Mouse (Mus musculus) stomach, embryonic 15.5 days (tissue): ENCODE results near the gene Dydc1. TPM values are rescaled to one million over a fixed set of nuclear protein-coding genes. Genes with fewer than 3 reads are reported as not detected.
"Not testable (repeated sequence)": the region's sequence is repeated elsewhere in the genome, so short reads cannot be mapped to it uniquely, and the experiment has no call there.

Experiments
- ATAC-seq: fragments of 200-750 bp; cut with Nextera tagmentation; 2 replicates; pipeline ENCODE4 v1.8.0; 2017; ENCODE audit warnings: low read depth, moderate number of reproducible peaks, moderate TSS enrichment; ENCODE audit not compliant: insufficient read depth, low FRiP score
- H3K27ac ChIP-seq: fragments of 300-500 bp; sonication (generic); 2 replicates; pipeline ENCODE4 v1.5.1; 2015; ENCODE audit warnings: mild to moderate bottlenecking, inconsistent platforms
- H3K27me3 ChIP-seq: fragments of 300-500 bp; sonication (generic); replicated peaks from 2 replicates; pipeline ENCODE4 v1.6.1; 2015; ENCODE audit warnings: inconsistent platforms
- H3K36me3 ChIP-seq: fragments of 300-500 bp; sonication (generic); 2 replicates; pipeline ENCODE4 v1.6.1; 2015; ENCODE audit warnings: inconsistent platforms
- H3K4me1 ChIP-seq: fragments of 300-500 bp; sonication (generic); 2 replicates; pipeline ENCODE4 v1.6.1; 2015; ENCODE audit warnings: inconsistent platforms
- H3K4me2 ChIP-seq: fragments of 300-500 bp; sonication (generic); 2 replicates; pipeline ENCODE4 v1.6.1; 2015; ENCODE audit warnings: mild to moderate bottlenecking, inconsistent platforms
- H3K4me3 ChIP-seq: fragments of 300-500 bp; sonication (generic); replicated peaks from 2 replicates; pipeline ENCODE4 v1.5.1; 2015; ENCODE audit warnings: inconsistent platforms
- H3K9ac ChIP-seq: fragments of 300-500 bp; sonication (generic); 2 replicates; pipeline ENCODE4 v1.6.1; 2015; ENCODE audit warnings: inconsistent platforms
- H3K9me3 ChIP-seq: fragments of 300-500 bp; sonication (generic); 2 replicates; pipeline ENCODE4 v1.6.1; 2016; ENCODE audit warnings: inconsistent platforms
- WGBS: fragments of 180-500 bp; shearing (Covaris S2); methylation state at CpG from one replicate; pipeline ENCODE4 v1.1.7; 2015; 5-methylcytosine and 5-hydroxymethylcytosine counted together
- polyA plus RNA-seq: library from polyadenylated mRNA; unstranded; fragments of >200 nt; fragmentation: Nextera tagmentation; extraction: Ambion mirVana; gene quantifications from 2 replicates; pipeline ENCODE4 v1.2.1, GENCODE M21; 2015

Gene Dydc1
- not detected in 2 replicates for polyA plus RNA-seq

- H3K9ac ChIP-seq, result no peak within 1 kb of the TSS
- peak within 1 kb of the TSS; percentile 37 for H3K4me3 ChIP-seq
- ATAC-seq, result peak; percentile 56
- H3K9me3 ChIP-seq, result no peaks in the 10 kb centered on the region
- H3K4me1 ChIP-seq, result no peaks in the 10 kb centered on the region
- H3K36me3 ChIP-seq, result no peaks in the 10 kb centered on the region
- 10% methylated on average over 23 of the region's 23 CpGs for WGBS
- H3K4me2 ChIP-seq, result peak within 1 kb of the TSS; percentile 65
- no peak within 1 kb of the TSS for H3K27ac ChIP-seq
- no peaks in the 10 kb centered on the region for H3K27me3 ChIP-seq
Measured at GRCm38 (mm10) chr14:41072229-41072943, at the start of gene Dydc1. Gene Dydc1 (plus strand): TSS chr14:41072911.

GRCm38 (mm10) chr14:41025087-41025486, 47.6 kb upstream of the Dydc1 start:
- Histone ChIP-seq H3K4me1 (no peaks in the 10 kb centered on the region), H3K27ac (no peak overlapping the region), H3K4me2 (no peak overlapping the region), H3K9me3 (no peaks in the 10 kb centered on the region), H3K9ac (no peak overlapping the region), H3K36me3 (no peaks in the 10 kb centered on the region), H3K4me3 (no peak overlapping the region), H3K27me3 (no peaks in the 10 kb centered on the region)
- no peak for ATAC-seq
- WGBS, result 84% methylated on average over 2 of the region's 2 CpGs

DNA sequence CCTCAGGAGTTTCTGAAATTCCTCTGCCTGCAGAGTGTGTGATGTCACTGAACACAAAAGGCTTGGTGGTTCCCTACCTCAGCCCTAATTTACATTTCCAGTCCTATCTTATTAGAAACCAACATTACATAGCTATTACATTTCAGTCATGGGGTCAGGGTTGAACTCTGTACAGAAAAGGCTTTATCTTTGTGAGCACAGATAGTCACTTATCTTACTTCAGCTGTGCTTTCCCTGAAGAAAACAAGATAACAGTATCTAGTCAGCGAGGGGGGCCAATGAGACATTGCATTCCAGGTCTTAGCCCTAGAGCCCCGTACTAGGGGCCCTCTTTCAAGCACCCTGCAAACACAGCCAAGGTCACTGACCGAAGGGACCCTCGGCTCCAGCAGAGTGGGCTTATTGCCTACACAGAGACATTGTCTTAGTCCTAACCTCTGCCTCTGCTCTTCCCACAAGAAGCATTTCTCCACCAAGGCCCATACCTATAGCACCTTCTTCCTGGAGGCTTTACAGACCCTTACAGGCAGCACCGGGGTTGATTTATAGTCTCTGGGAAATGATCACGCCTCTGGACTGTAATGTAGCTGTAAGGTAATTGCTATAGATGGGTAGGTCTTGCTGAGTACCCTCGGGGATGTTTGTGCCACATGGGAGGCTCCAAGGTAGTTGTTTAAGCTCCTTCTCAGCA, 47.0 kb upstream of the Dydc1 start:
- no peaks in the 10 kb centered on the region for H3K36me3 ChIP-seq
- no peak overlapping the region for H3K4me2 ChIP-seq
- WGBS, result 48% methylated on average over 7 of the region's 7 CpGs
- no peak overlapping the region for H3K4me3 ChIP-seq
- H3K9ac ChIP-seq, result no peak overlapping the region
- peak; percentile 80 for ATAC-seq
- H3K4me1 ChIP-seq, result no peaks in the 10 kb centered on the region
- H3K9me3 ChIP-seq, result no peaks in the 10 kb centered on the region
- H3K27me3 ChIP-seq, result no peaks in the 10 kb centered on the region
- H3K27ac ChIP-seq, result no peak overlapping the region

GRCm38 (mm10) chr14:41029303-41029702, 43.4 kb upstream of the Dydc1 start:
- no peak overlapping the region for H3K4me3 ChIP-seq
- no peak overlapping the region for H3K27ac ChIP-seq
- H3K27me3 ChIP-seq, result no peaks in the 10 kb centered on the region
- no peaks in the 10 kb centered on the region for H3K9me3 ChIP-seq
- WGBS, result 69% methylated on average over 4 of the region's 4 CpGs
- no peak for ATAC-seq
- no peaks in the 10 kb centered on the region for H3K4me1 ChIP-seq
- no peaks in the 10 kb centered on the region for H3K36me3 ChIP-seq
- no peak overlapping the region for H3K9ac ChIP-seq
- H3K4me2 ChIP-seq, result no peak overlapping the region

DNA sequence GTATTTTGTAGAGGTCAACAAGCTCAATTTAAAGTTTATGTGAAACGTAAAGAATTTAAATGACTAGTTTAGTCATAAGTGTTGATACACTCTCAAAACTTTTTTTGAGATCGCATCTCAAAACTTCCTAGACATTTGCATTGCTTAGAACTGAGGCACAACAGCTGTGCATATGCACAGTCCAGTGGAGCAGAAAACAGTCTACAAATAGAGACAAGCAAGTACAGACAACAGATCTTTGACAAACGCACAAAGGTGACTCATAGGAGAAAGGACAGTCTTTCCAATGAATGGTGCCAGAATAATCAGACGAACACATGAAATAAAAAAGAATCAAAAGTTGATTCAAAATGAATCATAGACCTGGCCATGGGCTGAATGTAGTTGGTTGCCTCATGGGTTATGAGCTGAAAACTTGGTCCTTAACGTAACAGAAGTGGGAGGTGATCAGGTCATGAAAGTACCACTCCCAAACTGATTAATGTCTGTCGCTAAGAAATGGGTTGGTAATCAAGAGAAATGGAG, 41.7 kb upstream of the Dydc1 start:
- Histone ChIP-seq H3K4me1 (no peaks in the 10 kb centered on the region), H3K27me3 (no peaks in the 10 kb centered on the region), H3K9ac (no peak overlapping the region), H3K4me3 (no peak overlapping the region), H3K36me3 (no peaks in the 10 kb centered on the region), H3K9me3 (no peaks in the 10 kb centered on the region), H3K27ac (no peak overlapping the region), H3K4me2 (no peak overlapping the region)
- ATAC-seq, result no peak
- 86% methylated on average over 6 of the region's 6 CpGs for WGBS

DNA sequence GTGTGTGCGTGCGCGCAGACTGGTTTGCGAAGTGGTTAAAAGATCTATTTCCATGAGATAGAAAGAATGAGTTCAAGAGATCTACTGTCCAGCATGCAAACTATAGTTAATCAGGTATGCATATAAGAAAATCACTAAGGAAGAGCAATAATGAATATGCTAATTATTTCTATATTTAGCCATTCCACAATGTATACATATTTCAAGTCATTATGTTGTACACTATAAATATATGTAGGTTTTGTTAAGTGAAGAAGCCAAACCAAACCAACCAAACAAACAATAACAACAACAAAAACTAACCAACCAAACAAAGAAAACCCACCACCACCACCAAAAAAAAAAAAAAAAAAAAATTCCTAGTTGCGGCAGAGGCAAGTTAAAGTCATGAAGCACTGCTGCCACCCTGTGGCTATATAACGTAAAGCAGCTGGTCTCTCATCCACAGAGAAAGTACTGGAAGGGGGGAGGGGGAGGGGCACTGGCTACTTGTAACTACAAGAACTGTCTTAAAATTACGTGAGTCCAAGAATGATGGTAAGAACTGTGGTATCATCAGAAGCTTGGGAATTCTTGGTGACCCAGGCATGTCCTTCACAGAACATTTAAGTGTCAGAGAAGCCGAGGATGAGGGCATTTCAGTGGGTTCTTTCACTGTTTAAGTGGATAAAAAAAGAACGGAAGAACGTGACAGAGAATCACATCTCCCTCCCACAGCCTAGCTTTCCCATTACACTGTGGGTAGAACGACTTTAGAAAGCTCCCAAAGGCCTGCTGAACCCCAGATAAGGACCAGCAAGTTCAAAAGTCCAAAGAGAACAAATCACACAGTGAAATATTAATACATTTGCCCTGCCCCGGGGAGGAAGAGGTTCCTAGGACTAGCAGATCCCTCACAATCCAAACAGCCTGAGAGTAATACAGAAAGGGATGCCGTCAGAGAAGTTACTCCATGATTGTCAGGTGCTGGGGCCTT, 39.3 kb upstream of the Dydc1 start:
- no peaks in the 10 kb centered on the region for H3K4me1 ChIP-seq
- no peak overlapping the region for H3K4me3 ChIP-seq
- 49% methylated on average over 13 of the region's 13 CpGs for WGBS
- no peak for ATAC-seq
- H3K36me3 ChIP-seq, result no peaks in the 10 kb centered on the region
- no peaks in the 10 kb centered on the region for H3K27me3 ChIP-seq
- no peak overlapping the region for H3K9ac ChIP-seq
- no peaks in the 10 kb centered on the region for H3K9me3 ChIP-seq
- peak overlapping the region; percentile 13; the same call in 1 of the 2 replicates for H3K4me2 ChIP-seq
- no peak overlapping the region for H3K27ac ChIP-seq

- Histone ChIP-seq H3K9me3 (no peaks in the 10 kb centered on the region), H3K36me3 (no peaks in the 10 kb centered on the region), H3K27ac (no peak overlapping the region), H3K9ac (no peak overlapping the region), H3K27me3 (no peaks in the 10 kb centered on the region), H3K4me1 (no peaks in the 10 kb centered on the region), H3K4me2 (no peak overlapping the region), H3K4me3 (no peak overlapping the region)
- ATAC-seq, result no peak
- WGBS, result 31% methylated on average over 6 of the region's 6 CpGs
Measured at GRCm38 (mm10) chr14:41035146-41035798, 37.4 kb upstream of the Dydc1 start.

DNA sequence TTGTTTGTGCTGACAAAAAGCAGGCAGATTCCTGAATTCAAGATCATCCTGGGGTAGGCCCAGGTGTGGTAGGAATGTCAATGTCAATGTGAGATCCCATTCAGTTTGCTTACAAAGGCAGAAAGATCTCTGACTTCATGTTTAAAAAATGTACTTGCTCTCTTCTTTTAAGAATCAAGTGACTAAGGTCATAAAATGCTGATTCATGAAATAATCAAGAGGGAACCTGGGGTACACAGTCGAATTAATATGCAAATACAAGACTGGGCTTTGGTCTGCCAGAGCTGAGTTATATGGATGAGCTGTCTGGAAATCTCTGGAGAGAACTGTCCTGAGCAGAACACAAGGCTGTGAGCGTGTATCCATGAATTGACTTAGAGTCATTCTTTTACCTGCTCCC, 25.3 kb upstream of the Dydc1 start:
- H3K4me3 ChIP-seq, result no peak overlapping the region
- H3K36me3 ChIP-seq, result no peaks in the 10 kb centered on the region
- WGBS, result 71% methylated on average over 2 of the region's 2 CpGs
- H3K27ac ChIP-seq, result no peak overlapping the region
- no peaks in the 10 kb centered on the region for H3K9me3 ChIP-seq
- no peak for ATAC-seq
- no peaks in the 10 kb centered on the region for H3K27me3 ChIP-seq
- H3K4me1 ChIP-seq, result no peaks in the 10 kb centered on the region
- no peak overlapping the region for H3K9ac ChIP-seq
- no peak overlapping the region for H3K4me2 ChIP-seq

- no peak overlapping the region for H3K9ac ChIP-seq
- H3K27ac ChIP-seq, result no peak overlapping the region
- H3K4me1 ChIP-seq, result no peaks in the 10 kb centered on the region
- H3K27me3 ChIP-seq, result no peaks in the 10 kb centered on the region
- ATAC-seq, result no peak
- no peaks in the 10 kb centered on the region for H3K36me3 ChIP-seq
- WGBS, result 59% methylated on average over 6 of the region's 6 CpGs
- H3K4me3 ChIP-seq, result no peak overlapping the region
- no peaks in the 10 kb centered on the region for H3K9me3 ChIP-seq
- no peak overlapping the region for H3K4me2 ChIP-seq
Measured at GRCm38 (mm10) chr14:41050471-41050870, 22.2 kb upstream of the Dydc1 start.

- H3K4me3 ChIP-seq, result no peak overlapping the region
Measured at GRCm38 (mm10) chr14:41052481-41052880, 20.2 kb upstream of the Dydc1 start.

GRCm38 (mm10) chr14:41053190-41053589, 19.5 kb upstream of the Dydc1 start:
- not testable (repeated sequence) for H3K36me3 ChIP-seq, H3K27ac ChIP-seq, H3K9ac ChIP-seq, H3K4me3 ChIP-seq, H3K9me3 ChIP-seq, H3K4me1 ChIP-seq, ATAC-seq, H3K27me3 ChIP-seq, H3K4me2 ChIP-seq
- WGBS, result 62% methylated on average over 3 of the region's 4 CpGs

More at GRCm38 (mm10) chr14:41052481-41052880, 20.2 kb upstream of the Dydc1 start:
- Histone ChIP-seq H3K4me1 (no peaks in the 10 kb centered on the region), H3K36me3 (no peaks in the 10 kb centered on the region), H3K4me2 (no peak overlapping the region), H3K27ac (no peak overlapping the region), H3K27me3 (no peaks in the 10 kb centered on the region), H3K9ac (no peak overlapping the region), H3K9me3 (no peaks in the 10 kb centered on the region)
- no peak for ATAC-seq
- 72% methylated on average over 5 of the region's 5 CpGs for WGBS
